Mouse (Mus musculus) skeletal muscle tissue, adult 2 months (tissue): ENCODE measurements around the gene Hist1h2ad.

ENCODE experiments used
- DNase-seq: peaks from one replicate; pipeline ENCODE4 v3.0.0-alpha.2; 2012; ENCODE audit warnings: low read depth, low spot score

The Hist1h2ad gene

DNA sequence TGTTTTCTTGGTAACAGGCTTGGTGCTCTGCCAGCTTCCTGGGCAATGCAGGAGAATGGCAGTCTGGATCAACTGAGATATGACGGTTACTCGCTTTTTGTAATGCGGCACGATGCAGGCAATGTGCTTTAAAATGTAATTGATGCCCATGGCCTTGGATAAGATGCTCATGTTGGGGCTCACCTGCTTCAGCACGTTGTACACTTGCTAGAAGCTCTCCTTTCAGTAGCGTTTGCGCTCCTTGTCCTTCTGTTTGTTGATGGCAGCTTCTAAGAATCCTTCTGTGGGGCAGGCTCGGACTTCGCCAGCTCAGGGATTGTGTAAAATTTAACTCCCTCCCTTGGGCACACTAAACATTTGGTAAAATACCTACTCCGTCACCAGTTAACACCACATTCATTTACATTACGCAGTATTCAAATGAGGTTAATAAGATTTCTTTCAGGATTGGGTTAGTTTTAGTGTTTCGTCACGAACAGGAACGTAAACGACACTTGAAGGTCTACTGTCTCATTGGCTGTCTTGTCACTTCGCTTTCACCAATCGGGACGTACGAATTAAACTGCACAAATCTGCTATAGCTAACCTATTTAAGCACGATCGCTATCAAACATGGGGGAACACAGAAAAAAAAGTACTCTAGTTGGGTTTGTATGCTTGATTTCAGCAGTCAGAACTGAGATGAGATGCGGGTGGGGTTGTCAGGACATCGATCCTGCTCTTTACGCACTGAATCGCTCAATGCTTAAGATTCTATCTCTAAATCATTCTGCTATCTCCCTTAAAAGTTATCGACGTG is 46.8 kb downstream of the Hist1h2ad start, which contains the start of gene Hist1h2be:
Gene Hist1h2be (minus strand): TSS at position 392 of the 799 bp plus-strand sequence.
- DNase-seq = peak; percentile 87

DNA sequence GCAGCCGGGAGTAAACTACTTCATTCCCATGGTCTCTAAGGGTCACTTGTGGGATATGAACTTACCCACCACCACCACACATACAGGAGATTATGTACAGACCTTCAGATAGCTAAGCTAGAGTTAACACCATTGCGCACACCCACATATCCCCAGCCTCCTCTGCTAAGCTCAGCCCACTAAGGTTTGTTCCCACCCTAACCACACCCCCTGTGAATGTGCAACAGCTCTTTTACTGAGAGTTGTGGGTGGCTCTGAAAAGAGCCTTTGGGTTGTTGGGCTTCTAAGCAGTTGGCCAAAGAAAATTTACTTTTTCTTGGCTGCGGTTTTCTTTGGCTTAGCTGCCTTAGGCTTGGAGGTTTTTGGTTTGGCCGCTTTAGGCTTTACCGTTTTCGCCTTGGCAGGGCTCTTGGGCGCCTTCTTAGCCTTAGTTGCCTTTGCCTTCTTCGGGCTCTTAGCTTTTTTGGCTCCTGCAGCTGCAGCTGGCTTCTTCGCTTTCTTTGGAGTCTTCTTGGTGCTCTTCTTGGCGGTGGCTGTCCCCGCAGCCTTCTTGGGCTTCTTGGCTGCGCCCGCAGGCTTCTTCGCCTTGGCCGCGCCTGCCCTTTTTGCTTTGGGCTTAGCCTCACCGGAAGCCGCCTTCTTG is 47.5 kb downstream of the Hist1h2ad start:
- peak; percentile 75 for DNase-seq

DNA sequence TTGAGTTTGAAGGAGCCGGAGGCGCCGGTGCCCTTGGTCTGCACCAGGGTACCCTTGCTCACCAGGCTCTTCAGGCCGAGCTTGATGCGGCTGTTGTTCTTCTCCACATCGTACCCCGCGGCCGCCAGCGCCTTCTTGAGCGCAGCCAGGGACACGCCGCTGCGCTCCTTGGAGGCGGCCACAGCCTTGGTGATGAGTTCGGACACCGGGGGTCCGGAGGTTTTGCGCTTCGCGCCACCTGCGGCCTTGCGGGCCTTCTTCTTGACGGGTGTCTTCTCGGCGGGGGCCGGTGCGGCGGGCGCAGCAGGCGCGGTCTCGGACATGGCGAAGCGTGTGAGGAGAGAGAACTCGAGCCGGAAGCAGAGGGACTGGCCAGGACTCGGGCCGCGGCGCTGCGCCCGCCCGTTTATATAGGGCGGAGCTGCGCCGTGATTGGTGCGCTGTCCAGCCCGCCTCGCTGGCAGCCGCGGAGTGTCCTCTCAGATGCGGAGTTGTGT is 48.0 kb downstream of the Hist1h2ad start, which contains the start of gene Hist1h1e:
Gene Hist1h1e (minus strand): TSS at position 384 of the 497 bp plus-strand sequence.
- peak; percentile 93 for DNase-seq

DNA sequence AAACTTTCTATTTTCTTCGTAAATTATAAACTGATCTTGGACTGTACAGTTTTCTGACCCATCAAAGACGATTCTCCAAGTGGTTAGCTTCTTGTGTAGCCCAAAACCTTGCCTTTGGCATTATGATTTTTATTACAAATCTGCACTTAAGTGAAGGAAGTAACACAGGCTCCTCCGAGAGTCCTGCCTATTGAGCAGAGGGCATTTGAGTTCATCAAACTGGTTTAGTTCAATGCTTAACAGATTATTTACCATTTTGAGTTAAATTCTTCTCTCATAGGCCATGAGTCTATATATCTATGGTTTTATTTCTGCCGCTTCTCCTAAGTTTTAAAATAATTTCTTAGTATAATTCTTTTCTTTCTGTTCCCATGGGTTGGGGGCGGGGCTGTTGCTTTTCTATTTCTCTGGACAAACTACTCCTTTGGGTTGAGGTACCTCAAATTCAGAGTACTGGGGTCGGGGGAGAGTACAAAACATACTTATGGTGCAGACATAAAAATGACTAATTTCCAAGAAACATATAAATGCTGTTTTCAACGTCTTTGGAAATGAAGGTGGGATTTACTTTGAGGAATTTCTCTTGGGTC is 48.8 kb downstream of the Hist1h2ad start:
- peak; percentile 4 for DNase-seq
